Mouse (Mus musculus) liver, embryonic 14.5 days (tissue): ENCODE data around the gene Klc3. TPM values are rescaled to one million over a fixed set of nuclear protein-coding genes. Genes with fewer than 3 reads are reported as not detected.

Experiments used
- ATAC-seq: fragments of 200-750 bp; cut with Nextera tagmentation; 2 replicates; pipeline ENCODE4 v1.8.0; 2017; ENCODE audit warnings: moderate number of reproducible peaks, mild to moderate bottlenecking, moderate library complexity; ENCODE audit not compliant: insufficient read depth
- DNase-seq, 3 experiments: peaks; one replicate each; pipeline ENCODE4 v3.0.0-alpha.2; 2012 to 2013; ENCODE audit warnings: low read depth in 3 of 3, low spot score in 3 of 3
- H3K27ac ChIP-seq: fragments of 300-500 bp; sonication (generic); 2 replicates; pipeline ENCODE4 v1.5.1; 2014; ENCODE audit warnings: moderate library complexity, mild to moderate bottlenecking, control low read depth, inconsistent platforms
- H3K27me3 ChIP-seq: fragments of 300-500 bp; sonication (generic); 2 replicates; pipeline ENCODE4 v1.6.1; 2014; ENCODE audit warnings: mild to moderate bottlenecking, low read length, moderate library complexity; ENCODE audit not compliant: control insufficient read depth, insufficient read depth
- H3K36me3 ChIP-seq: fragments of 300-500 bp; sonication (generic); replicated peaks from 2 replicates; pipeline ENCODE4 v1.6.1; 2014; ENCODE audit warnings: low read depth; ENCODE audit not compliant: control insufficient read depth, insufficient read depth
- H3K4me1 ChIP-seq, 2 experiments: fragments of 200-500 bp in 1 of 2; fragments of 300-500 bp in 1 of 2; sonication (generic) in 1 of 2; replicated peaks; 2 replicates each; pipeline ENCODE4 v1.6.1; 2012 to 2014; ENCODE audit warnings: antibody characterized with exemption in 1 of 2, inconsistent platforms in 1 of 2, low read length in 1 of 2; ENCODE audit not compliant: control insufficient read depth in 2 of 2, insufficient read depth in 2 of 2
- H3K4me2 ChIP-seq: fragments of 300-500 bp; sonication (generic); 2 replicates; pipeline ENCODE4 v1.6.1; 2014; ENCODE audit warnings: low read depth, mild to moderate bottlenecking, control low read depth, moderate library complexity
- H3K4me3 ChIP-seq, 2 experiments: fragments of 200-500 bp in 1 of 2; fragments of 300-500 bp in 1 of 2; sonication (generic) in 1 of 2; 2 replicates each; pipeline ENCODE4 v1.5.1; 2012 to 2014; ENCODE audit warnings: low read depth in 2 of 2, low read length in 2 of 2, mild to moderate bottlenecking in 2 of 2, control low read depth in 1 of 2, inconsistent platforms in 1 of 2, moderate library complexity in 1 of 2; ENCODE audit not compliant: insufficient read depth in 1 of 2
- H3K9ac ChIP-seq: fragments of 300-500 bp; sonication (generic); replicated peaks from 2 replicates; pipeline ENCODE4 v1.6.1; 2014; ENCODE audit warnings: mild to moderate bottlenecking, control low read depth, moderate library complexity
- H3K9me3 ChIP-seq: fragments of 300-500 bp; sonication (generic); 2 replicates; pipeline ENCODE4 v1.6.1; 2016; ENCODE audit warnings: low read length, mixed read lengths; ENCODE audit not compliant: control insufficient read depth
- CTCF ChIP-seq: IDR thresholded peaks from 2 replicates; pipeline ENCODE4 v1.5.1; 2016; ENCODE audit warnings: antibody characterized with exemption, low read depth, control low read depth
- EP300 ChIP-seq: IDR thresholded peaks from 2 replicates; pipeline ENCODE4 v1.6.1; 2016; ENCODE audit warnings: antibody characterized with exemption, low read depth
- WGBS: fragments of 180-500 bp; shearing (Covaris S2); extraction: QIAGEN DNeasy Blood & Tissue Kit; methylation state at CpG from one replicate; pipeline ENCODE4 v1.1.7; 2014; ENCODE audit not compliant: insufficient replicate concordance; 5-methylcytosine and 5-hydroxymethylcytosine counted together
- polyA plus RNA-seq, 2 experiments: library from polyadenylated mRNA; depleted of rRNA in 1 of 2; stranded (reverse) in 1 of 2; unstranded in 1 of 2; fragments of >200 nt; fragmentation: Nextera tagmentation in 1 of 2; extraction: Ambion mirVana in 1 of 2; gene quantifications; 2 replicates each; pipeline versions ENCODE4 v1.2.1 to v1.2.3; 2012 to 2014

The Klc3 gene
- polyA plus RNA-seq, 2 experiments, result 0.13 to 0.21 TPM

DNA sequence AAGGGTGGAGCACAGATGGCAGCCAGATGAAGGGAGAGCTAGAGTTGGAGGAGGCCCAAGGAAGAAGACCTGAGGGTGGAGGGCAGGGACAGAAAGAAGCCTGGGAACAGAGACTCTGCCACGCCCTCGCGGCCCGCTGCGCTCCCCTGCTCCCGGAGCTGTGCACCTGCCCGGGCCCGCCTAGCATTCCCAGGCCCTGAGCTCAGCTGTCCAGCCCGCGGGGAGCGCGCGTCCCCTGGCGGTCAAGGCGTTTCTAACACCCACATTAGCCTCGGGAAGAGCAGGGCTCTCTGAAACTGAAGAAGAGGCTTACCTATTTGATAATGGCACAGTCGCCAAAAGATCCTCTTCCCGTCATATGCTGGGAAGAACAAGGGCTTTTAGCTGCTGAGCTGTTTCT lies 40.0 kb downstream of the Klc3 start:
- peaks cover 19 to 21% of the 10 kb centered on the region in 2 experiments for H3K4me1 ChIP-seq
- no peaks in the 10 kb centered on the region for H3K36me3 ChIP-seq
- no peak overlapping the region for H3K4me3 ChIP-seq
- DNase-seq (no peak), ATAC-seq (no peak)
- 3% methylated on average over 18 of the region's 18 CpGs for WGBS
- H3K27me3 ChIP-seq, result no peaks in the 10 kb centered on the region; the same call in 1 of the 2 replicates
- H3K9ac ChIP-seq, result no peak overlapping the region
- no peak overlapping the region for H3K27ac ChIP-seq
- H3K9me3 ChIP-seq, result no peaks in the 10 kb centered on the region
- H3K4me2 ChIP-seq, result no peak overlapping the region
- TF ChIP-seq CTCF, result peak; percentile 94
- TF ChIP-seq EP300, result no peak

DNA sequence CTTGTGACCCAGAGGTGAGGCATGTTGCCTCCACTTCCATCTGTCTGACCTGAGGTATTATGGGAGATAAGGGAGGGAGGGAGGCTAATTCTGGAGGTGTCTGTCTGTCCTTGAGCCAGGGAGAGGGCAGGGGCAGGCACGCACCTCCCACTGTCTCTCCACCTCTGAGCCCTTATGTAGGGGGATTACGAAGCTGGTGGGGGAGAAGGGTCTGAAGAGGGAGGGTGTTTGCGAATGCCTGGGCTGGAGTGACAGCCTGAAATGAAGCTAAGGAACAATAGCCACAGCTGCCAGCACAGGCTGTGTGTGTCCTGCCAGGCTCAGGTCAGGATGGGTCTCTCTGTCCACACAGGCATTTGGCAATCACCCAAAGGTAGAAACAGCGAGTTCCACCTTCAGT lies 41.6 kb downstream of the Klc3 start:
- no peak overlapping the region for H3K27ac ChIP-seq
- peaks cover 19 to 27% of the 10 kb centered on the region in 2 experiments for H3K4me1 ChIP-seq
- H3K27me3 ChIP-seq, result no peaks in the 10 kb centered on the region
- TF ChIP-seq CTCF (no peak), EP300 (no peak)
- H3K9ac ChIP-seq, result no peak overlapping the region
- peaks cover 2% of the 10 kb centered on the region; the same call in 1 of the 2 replicates for H3K36me3 ChIP-seq
- ATAC-seq (no peak), DNase-seq (no peak)
- no peak overlapping the region for H3K4me3 ChIP-seq
- peak overlapping the region; percentile 100 for H3K4me2 ChIP-seq
- 44% methylated on average over 4 of the region's 4 CpGs for WGBS
- no peaks in the 10 kb centered on the region for H3K9me3 ChIP-seq

DNA sequence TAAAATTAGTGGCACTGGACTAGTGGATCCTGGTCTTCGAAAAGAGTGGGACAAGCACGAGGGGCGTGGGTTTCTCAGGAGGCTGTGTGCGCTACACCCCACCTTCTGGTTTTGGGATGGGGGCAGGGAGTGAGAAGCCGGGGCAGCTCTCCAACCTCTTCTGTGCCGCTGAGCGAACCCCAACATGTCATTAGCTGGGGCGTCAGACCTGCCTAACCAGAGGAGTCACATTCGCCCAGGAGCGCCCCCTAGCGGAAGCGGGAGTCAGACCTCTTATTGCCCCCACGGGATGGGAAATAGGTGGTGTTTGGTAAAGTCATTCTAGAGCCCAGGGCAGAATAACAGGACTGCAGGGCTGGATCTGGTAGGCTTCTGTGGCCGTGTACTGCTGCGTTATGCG lies 42.2 kb downstream of the Klc3 start:
- Histone ChIP-seq H3K4me3 (peak overlapping the region; percentile 73 to 76), H3K9ac (peak overlapping the region; percentile 63), H3K9me3 (no peaks in the 10 kb centered on the region), H3K27me3 (no peaks in the 10 kb centered on the region), H3K4me1 (peaks cover 19 to 27% of the 10 kb centered on the region in 2 experiments), H3K27ac (no peak overlapping the region; the same call in 1 of the 2 replicates), H3K4me2 (peak overlapping the region; percentile 100), H3K36me3 (peaks cover 5% of the 10 kb centered on the region; the same call in 1 of the 2 replicates)
- peak; percentile 73 to 80 (median 73) for DNase-seq
- TF ChIP-seq EP300, result no peak
- TF ChIP-seq CTCF, result peak; percentile 96
- WGBS, result 9% methylated on average over 16 of the region's 16 CpGs
- ATAC-seq, result no peak

DNA sequence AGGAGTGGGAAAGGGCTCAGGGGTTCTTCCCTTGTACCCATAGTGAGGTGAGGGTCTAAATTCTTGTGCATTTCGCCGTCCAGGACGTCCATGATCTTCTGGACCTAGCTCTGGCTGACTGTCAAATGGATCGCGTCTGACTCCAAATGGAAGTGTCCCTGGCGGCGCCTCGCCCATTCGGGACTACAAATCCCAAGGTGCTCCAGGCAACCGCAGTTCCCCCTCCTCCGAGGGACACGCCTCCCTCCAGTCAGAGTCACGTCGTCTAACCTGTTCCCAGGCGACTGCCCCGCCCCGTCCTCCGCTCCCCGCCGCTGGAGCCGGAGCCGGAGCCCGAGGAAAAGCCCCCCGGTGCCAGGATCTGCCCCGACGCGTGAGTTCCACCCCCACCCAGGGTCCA lies 43.0 kb downstream of the Klc3 start:
- DNase-seq, result peak; percentile 83 to 90 (median 87)
- under 1% methylated on average over 27 of the region's 27 CpGs for WGBS
- H3K4me1 ChIP-seq, result peaks cover 19 to 27% of the 10 kb centered on the region in 2 experiments

DNA sequence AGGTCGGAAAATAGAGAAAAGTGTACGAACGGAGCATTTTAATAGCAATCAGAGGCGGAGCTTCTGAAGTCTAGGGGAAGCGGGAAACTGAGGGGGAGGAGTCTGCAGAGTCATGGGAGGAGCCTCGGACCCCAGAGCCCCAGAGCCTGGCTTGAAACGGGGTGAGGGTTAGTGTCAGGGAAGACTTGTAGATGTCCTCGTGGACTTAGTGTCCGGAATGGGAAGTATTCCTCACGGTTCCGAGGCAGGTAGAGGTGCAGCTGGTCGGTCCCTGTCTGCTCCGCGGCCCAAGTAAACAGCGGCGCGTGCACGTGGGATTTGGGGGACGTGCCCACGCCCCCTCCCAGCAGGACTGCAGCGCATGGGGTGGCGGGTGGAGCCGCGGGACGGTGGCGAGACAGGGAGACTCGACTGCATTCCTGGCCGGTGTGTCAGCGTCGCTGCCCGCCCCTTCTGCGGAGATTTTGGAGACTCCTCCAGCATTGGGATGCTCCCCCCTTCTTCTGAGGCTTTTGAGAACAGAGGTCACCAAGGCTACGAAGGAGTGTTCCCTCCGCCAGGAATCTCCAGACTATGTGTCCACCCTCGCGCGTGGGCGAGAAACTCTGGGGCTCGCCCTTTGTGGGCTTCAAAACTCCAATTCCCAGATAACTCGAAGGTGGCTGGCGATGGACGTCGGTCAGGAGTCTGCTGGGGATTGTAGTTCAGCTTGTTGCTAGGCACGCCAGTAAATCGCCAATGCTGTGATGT lies 43.8 kb downstream of the Klc3 start:
- Histone ChIP-seq H3K36me3 (peaks cover 5% of the 10 kb centered on the region; the same call in 1 of the 2 replicates), H3K4me3 (peak overlapping the region; percentile 71 to 76), H3K9ac (peak overlapping the region; percentile 64), H3K27ac (peak overlapping the region; percentile 62), H3K4me2 (peak overlapping the region; percentile 100), H3K9me3 (no peaks in the 10 kb centered on the region), H3K4me1 (peaks cover 19 to 27% of the 10 kb centered on the region in 2 experiments), H3K27me3 (no peaks in the 10 kb centered on the region)
- ATAC-seq, result peak; percentile 74
- WGBS, result under 1% methylated on average over 45 of the region's 45 CpGs
- DNase-seq, result peak; percentile 68 to 77 (median 74)
- no peak for TF ChIP-seq CTCF
- no peak for TF ChIP-seq EP300

More for the DNA sequence above, 43.0 kb downstream of the Klc3 start:
- peaks cover 5% of the 10 kb centered on the region; the same call in 1 of the 2 replicates for H3K36me3 ChIP-seq
- H3K4me2 ChIP-seq, result peak overlapping the region; percentile 100
- no peak for TF ChIP-seq CTCF
- TF ChIP-seq EP300, result no peak
- peak overlapping the region; percentile 62 for H3K27ac ChIP-seq
- no peaks in the 10 kb centered on the region for H3K9me3 ChIP-seq
- peak; percentile 73 for ATAC-seq
- no peaks in the 10 kb centered on the region for H3K27me3 ChIP-seq
- peak overlapping the region; percentile 73 to 76 for H3K4me3 ChIP-seq
- H3K9ac ChIP-seq, result peak overlapping the region; percentile 64
